Mouse (Mus musculus) spleen, adult 12 weeks (tissue): Measurements from ENCODE around the gene Ireb2.
"Not testable (repeated sequence)": the region's sequence is repeated elsewhere in the genome, so short reads cannot be mapped to it uniquely, and the experiment has no call there.

Experiments used
- DNase-seq: peaks from one replicate; pipeline ENCODE4 v3.0.0; 2022; ENCODE audit warnings: low spot score

The Ireb2 gene

DNA sequence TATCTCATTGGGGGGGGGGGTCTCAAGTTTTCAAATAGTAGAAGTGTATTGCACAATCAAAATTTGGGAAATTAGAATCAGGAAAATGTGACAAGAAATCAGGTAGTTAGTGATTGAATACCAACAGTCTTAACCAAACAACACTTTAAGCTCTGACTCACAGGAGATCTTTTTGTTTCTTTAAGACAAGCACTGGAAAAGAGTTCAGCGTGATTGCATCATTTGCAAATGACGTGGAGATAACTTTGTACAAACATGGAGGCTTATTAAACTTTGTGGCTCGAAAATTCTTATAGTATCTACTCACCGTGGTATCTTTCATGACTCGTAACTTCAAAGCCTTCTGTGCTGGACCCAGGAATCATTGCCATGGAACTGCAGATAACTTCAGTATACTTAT is 45.9 kb downstream of the Ireb2 start:
- no peak for DNase-seq

DNA sequence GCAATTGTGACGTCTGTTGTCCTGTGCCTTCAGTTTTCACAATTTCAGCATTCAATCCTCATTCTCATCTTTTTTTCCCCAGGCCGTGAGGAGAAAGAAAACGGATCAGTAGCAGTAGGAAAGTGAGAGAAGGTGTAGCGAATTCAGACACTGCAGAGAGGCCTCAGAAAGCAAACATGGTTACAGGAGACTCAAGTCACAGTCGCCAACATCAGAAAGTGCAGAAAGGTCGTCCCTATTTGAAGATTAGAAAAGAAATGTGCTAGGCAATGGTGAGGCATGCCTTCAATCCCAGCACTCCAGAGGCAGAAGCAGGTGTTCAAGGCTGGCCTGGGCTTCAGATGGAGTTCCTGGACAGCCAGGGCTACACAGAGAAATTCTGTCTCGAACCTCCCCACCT is 52.0 kb downstream of the Ireb2 start:
- DNase-seq: no peak

DNA sequence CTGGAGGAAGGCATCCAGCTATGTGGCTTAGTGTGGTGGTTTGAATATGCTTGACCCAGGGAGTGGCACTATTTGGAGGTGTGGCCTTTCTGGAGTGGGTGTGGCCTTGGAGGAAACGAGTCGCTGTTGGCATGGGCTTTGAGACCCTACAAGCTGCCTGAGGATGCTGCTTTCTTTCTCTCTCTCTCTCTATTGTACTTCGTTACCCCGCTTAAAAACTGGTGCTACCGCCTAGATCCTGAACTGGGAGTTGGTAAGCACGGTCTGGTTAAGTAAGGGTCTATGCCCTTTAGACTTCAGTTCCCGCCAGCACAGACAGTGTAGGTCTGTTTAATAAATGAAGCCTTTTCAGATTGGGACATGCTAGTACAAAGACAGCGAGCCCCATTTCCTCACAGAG is 52.8 kb downstream of the Ireb2 start:
- DNase-seq: no peak

DNA sequence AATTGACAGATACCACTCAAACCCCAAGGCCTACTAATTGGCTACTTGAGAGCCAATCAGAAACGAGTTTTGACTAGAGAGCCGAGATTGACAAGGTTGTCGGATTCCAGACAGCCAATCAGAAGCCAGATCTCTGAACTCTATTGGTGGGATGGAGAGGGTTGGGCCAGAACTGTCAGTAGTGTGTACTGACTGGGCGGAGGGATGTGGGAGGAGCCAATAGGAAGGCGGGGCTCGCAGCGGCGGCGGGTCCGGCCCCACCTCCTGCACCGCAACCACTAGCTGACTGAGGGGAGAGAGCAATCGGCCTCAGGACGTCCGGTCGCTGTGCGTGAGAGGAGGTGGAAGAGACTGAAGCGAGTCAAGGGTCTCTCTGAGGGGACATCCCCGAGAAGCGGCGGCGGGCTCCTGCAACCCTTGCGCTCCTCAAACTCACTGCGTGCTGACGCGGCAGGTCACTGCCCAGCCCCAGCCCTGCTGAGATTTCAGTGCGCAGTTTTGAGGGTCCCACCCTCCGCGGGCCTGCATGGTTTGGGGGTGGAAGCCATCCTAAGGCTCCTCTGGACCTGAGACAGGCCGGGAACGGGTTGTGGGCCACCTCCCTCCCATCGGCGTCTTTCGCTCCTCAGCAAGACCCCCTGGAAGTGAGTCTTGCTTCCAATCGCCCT is 53.6 kb downstream of the Ireb2 start, which contains the start of gene Hykk:
Gene Hykk, plus strand, starts transcription at position 274 of the 668 bp plus-strand sequence.
- peak; percentile 54 for DNase-seq

DNA sequence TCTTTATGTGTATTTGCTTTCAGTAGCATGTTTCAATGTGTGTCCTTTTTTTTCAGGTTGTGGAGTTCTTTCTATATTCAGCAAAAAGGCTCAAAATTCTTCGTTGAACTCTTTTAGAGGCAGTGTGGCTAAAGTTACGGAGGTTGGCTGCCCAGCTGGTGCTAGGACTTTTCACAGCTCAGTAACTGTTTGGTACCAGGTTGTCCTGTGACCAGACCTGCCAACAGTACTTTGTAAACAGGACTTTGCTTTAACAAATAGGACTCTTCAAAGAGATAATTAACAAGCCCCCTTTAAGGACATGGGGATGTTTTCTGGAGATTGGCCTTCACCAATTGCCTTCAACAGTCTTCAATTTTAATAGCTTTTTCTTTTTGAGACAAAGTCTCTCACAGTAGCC is 54.6 kb downstream of the Ireb2 start:
- DNase-seq: no peak

DNA sequence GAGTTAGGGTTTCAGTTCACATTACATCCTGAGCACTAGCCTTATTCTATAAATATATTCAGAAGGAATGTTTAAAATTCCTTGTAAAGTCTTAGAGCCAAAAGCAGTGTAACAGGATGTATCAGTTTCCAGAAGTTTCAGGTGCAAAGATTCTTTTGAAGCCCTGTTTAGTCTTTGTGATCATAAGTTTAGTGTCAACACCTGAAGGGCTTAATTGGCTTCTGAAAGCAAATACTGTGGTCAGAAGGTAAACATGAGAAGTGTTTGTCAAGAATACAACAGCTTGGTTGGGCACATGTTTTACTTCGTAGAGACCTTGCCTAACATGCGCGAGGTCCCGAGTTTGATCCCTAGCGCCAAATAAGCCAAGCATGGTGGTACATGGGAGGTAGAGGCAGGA is 55.2 kb downstream of the Ireb2 start:
- no peak for DNase-seq

DNA sequence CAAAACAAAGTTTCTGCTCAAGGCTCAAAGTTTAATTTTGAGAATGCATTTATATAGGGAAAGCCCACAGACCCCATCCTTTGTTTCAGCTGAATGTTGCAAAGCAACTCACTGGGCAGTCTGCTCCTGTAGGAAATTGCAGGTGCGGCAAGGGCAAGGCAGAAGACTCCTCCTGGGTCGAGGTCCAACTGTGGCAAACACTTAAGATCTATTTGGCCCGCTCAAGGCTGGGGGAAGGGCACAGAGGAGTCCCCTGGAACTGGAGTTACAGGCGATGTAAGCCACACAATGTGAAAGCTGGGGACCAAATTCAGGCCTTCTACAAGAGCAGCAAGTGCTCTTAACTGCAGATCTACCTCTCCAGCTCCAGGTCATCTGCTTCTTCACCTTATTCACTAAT is 56.4 kb downstream of the Ireb2 start:
- DNase-seq: no peak

DNA sequence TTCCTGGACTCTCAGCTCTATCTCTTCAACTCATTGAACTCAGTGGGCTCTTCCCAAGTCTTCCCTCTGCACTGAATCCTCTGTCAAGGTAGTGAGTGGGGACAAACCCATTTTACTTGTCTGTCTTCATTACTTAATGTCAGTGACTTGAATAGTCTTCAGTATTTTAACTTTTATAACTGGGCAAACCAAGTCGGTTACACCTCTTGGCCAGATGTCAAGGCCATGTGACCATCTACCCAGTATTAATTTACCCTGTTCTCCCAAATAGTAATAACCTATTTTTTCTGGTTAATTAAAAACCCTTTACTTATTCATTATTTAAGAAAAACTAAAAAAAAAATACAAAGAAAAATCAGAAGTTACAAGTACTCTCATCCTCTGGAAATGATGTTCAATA is 67.2 kb downstream of the Ireb2 start:
- no peak for DNase-seq

DNA sequence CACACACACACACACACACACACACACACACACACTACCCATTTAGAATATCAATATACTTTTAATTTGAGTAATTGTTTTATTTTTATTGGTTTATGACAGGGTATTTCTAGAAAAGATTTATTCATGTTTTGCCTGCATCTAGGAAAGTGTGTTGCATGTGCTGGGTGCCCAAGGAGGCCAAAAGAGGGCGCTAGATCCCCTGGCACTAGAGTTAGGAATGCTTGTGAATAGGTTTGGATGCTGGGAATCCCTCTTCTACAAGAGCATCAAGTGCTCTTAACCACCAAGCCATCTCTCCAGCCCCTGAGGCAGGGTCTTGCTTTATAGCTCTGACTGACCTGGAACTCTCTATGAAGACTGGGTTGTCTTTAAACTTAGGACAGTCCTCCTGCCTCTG is 68.2 kb downstream of the Ireb2 start:
- no peak for DNase-seq

DNA sequence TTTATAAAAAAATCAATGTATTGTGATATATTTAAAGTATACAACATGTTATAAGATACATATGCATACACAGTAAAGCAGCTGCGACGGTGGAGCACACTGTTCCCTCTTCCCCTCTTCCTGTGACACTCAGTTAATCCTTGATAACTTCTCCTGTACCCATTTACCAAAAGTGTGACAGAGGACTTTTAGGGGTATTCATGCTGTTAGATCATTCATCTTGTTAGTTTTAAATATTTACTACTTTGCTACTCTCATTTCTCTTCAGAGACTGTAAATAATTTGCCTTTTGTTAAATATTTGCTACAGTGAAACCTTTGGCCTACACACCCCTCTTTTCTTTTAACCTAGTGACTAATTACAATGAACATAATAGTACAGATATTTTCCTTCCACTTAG is 68.8 kb downstream of the Ireb2 start:
- DNase-seq: no peak

DNA sequence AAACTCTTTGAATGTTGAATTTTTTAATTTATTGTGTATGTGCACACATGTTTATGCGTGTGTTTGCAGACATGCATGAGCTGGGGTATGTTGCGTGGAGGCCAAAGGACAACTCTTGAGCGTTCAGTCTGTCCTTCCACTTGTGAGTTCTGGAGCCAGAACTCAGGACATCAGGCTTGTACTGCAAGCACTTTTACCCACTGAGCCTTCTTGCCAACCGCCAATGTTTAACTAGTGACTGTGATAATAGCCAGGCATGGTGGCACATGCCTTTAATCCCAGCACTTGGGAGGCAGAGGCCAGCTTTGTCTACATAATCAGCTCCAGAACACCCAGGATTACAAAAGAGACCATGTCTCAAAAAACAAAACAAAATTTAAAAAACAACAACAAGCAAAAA is 78.5 kb downstream of the Ireb2 start:
- DNase-seq: no peak

DNA sequence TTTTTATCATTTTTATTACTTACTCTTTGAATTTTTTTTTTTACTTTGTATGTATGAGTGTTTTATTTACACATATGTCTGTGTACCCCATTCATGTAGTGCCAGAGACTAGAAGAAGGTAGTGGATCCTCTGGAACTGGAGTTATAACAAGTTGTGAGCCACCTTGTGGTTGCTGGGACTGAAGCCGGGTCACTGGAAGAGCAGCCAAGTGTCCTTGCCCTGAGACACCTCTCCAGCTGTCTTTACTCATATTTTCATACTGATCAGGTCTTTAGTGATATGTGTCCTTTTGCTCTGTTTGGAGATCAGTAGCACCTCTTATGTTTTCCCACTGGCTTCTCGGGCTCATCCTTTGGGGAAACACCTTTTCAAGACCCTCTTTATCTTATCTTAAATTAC is 80.9 kb downstream of the Ireb2 start:
- DNase-seq: no peak

DNA sequence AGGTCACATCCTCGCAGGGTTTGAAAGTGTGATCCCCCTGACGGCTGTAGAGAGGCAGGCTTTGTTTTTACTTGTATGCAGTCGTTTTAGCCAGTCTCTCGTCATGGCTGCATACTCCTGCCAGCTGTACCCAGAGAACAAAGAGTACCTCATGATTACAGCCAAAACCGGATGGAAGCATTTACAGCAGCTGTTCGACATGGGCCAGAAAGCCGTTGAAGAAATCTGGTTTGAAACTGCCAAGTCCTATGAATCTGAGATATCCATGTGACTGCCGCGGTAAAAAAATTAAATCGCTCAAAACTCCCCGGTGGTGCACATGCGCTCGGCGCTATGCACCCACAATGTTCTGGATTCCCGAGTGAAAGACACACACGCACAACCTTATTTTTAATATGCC is 82.7 kb downstream of the Ireb2 start:
- no peak for DNase-seq

DNA sequence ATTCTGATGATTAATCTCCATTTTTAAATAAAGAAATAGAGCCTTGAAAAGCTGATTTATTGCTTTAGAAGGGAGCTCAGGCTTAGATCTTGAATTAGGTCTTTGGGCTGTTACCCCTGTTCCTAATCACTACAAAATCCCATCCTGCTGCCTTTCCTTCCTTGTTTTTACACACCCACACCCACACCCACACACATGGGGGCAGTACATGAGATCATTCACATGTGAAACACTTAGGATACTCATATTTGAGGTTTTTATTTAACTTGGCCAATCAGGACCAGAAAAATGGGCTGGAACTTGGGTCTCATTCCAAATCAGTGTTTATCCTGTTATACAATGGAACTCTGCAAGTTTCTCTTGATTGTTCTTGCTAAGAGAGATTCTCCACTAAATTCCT is 85.9 kb downstream of the Ireb2 start:
- no peak for DNase-seq

DNA sequence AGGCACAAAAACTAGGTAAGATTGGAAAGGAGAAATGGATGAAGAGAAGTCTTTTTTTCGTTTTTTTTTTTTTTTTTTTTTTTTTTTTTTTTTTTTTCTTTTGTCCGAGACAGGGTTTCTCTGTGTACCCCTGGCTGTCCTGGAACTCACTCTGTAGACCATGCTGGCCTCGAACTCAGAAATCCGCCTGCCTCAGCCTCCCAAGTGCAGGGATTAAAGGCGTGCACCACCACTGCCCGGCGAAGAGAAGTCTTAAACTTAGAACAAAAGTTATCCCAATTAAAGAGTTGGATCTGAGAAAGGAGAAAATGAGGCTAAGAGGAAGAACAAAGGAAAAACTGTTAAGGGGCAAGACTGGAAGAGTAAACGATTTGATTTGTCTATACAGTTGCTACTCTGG is 86.6 kb downstream of the Ireb2 start:
- not testable (repeated sequence) for DNase-seq

DNA sequence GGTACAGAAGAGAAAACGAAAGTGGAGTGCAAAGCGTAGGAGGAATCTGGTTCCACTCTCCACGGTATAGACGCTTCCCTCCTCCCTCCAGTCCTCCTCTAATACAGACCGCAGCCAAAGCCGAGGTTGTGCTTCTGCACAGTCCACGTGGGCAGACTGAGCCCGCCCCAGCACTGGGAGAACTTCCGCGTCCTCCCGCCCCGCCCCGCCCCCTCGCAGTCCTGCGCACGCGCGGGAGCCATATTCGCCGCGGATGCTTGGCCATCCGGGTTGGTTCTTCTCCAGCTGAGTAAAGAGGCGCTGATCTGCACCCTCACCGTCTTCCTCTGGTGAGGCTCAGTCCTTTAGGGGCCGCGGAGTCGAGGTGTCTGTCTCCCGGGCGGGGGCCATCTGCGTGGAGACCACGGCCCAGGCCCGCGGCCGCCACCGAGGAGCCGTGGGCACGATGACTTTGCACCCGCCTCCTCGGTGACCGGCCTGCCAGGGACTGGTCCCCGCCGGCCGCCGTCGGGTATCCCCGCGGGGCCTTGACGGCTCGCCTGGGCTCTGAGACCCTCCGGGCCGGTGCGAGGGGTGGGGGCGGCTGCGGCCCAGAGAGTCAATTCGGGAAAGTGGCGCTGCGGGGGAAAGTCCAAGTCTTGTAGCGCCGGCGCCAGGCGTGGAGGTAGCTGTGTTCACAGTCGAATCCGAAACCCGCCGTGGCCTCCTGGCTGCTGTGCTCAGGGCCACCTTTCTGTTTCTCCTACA is 87.2 kb downstream of the Ireb2 start, which contains the start of the genes Psma4 and AY074887:
Gene Psma4, plus strand, starts transcription at position 216 of the 747 bp plus-strand sequence.
Gene AY074887, minus strand, starts transcription at position 424 of the 747 bp plus-strand sequence.
- DNase-seq: peak; percentile 85

DNA sequence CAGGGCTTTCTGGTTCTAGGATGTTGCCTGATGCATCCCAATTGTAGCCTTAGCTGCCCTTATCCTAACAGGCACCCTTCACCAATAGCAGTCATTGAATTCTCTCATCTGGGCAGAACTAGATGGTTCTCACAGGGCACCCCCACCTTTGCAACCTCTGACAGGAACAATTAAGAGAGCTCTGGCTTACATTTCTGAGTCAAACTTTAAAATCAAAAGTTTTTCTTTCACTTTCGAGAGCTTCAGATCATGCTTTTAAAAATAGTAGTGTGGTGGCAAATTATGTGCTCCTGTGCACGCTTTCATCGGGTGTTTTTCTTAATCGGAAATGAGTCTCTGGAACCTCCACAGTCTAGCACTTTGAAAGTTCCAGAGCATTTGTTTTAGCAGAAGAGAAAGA is 97.5 kb downstream of the Ireb2 start:
- DNase-seq: no peak
